ENCODE assay signal across 14 mouse cellular contexts in the genomic region with DNA sequence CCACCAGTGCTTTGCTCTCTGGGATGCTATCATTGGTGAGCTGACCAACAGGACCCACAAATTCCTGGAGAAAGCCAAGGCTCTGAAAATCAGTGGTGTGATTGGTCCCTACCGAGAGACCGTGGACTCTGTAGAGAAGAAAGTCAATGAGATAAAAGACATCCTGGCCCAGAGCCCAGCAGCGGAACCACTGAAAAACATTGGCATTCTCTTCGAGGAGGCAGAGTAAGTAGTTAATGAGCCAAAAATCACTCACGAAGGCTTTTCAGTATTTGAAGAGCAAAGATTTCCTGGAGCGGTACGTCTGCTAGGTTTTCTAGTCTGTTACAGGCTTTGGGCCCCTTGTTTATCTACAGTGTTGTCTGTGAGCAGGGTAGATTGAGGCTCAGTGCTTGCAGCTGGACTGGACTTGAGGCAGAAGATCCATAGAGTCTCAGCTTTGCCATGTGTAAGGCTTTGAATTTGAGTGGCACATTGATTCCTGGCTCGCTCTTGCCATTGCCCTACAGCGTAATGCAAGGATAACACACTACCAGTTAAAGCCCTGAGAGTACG. TPM values are rescaled to one million over a fixed set of nuclear protein-coding genes. Genes with fewer than 3 reads are reported as not detected.
DNase-seq lines count a peak whose midpoint lies in the region; ATAC-seq lines count a peak whose summit lies in the region.
"Had no signal": no experiment of that assay in that cellular context is flagged by ENCODE, and none has a peak within 500 bp of the region (broad histone marks: within the 10 kb centered on the region; RNA-seq: fewer than 3 reads in every experiment).

No protein-coding gene starts in this region.

- no peak overlapping the region for H3K4me2 ChIP-seq in heart, embryonic 14.5 days (ENCODE audit: low read length)

- H3K36me3 ChIP-seq in heart, embryonic 14.5 days (ENCODE audit: control insufficient read depth, insufficient read depth, low read length) = peaks cover 100% of the 10 kb centered on the region

- no peak overlapping the region for H3K9ac ChIP-seq in heart, embryonic 14.5 days (ENCODE audit: low read length)
- H3K9ac ChIP-seq: liver, embryonic 14.5 days had no signal

- H3K27me3 ChIP-seq in heart, embryonic 14.5 days (ENCODE audit: control insufficient read depth, insufficient read depth, low read length) = no peaks in the 10 kb centered on the region

- DNase-seq in adrenal gland, adult 2 months = peak; percentile 66
- no peak for DNase-seq in adrenal gland, postnatal 25 days
- no peak for DNase-seq in heart, postnatal 25 days (ENCODE audit: low spot score)
- DNase-seq in left cerebral cortex, postnatal 4 days = peak; percentile 67
- DNase-seq in left cerebral cortex, adult 11 months (ENCODE audit: low spot score) = no peak
- DNase-seq in brain, adult 2 months (ENCODE audit: low read depth, low spot score) = peak; percentile 33
- no peak for DNase-seq in thymus, adult 18-20 months
- DNase-seq: cerebellum, adult 11 months; embryo, embryonic 11 days; right cerebral cortex, postnatal 14 days; thymus, postnatal 25 days had no signal

- H3K27ac ChIP-seq in heart, embryonic 14.5 days (replicated peaks in 1 of 2; ENCODE audit: control insufficient read depth in 1 of 2, insufficient read depth in 1 of 2, low read depth in 2 of 2, low read length in 2 of 2) = peak overlapping the region; percentile 6 to 47
- H3K27ac ChIP-seq: liver, embryonic 14.5 days had no signal

- ATAC-seq in heart, embryonic 14.5 days (ENCODE audit: insufficient number of reproducible peaks, insufficient read depth, low FRiP score, low read depth) = no peak
- ATAC-seq: intestine, embryonic 16.5 days had no signal

- WGBS in heart, embryonic 14.5 days = 49% methylated on average over 10 of the region's 10 CpGs

- H3K4me3 ChIP-seq in heart, embryonic 14.5 days (ENCODE audit: control insufficient read depth in 1 of 2, insufficient read depth in 1 of 2, low read depth in 1 of 2, low read length in 2 of 2) = no peak overlapping the region

- intact Hi-C loops in heart, postnatal 25 days (cut with DNase I) = loop anchor here (5.0 kb wide), 1 partner anchor 151 kb away; no protein-coding TSS in a partner anchor
- intact Hi-C loops in left cerebral cortex, postnatal 4 days (cut with DNase I) = no loop called here

- H3K9me3 ChIP-seq in heart, embryonic 14.5 days (ENCODE audit: control insufficient read depth, low read length) = no peaks in the 10 kb centered on the region

- H3K4me1 ChIP-seq in heart, embryonic 14.5 days (ENCODE audit: control insufficient read depth in 2 of 2, insufficient read depth in 2 of 2, low read length in 2 of 2) = peaks cover 13 to 24% of the 10 kb centered on the region in 2 experiments

RNA-seq across cellular contexts. Expression of gene Dld, which starts 32.8 kb away (rescaled TPM):
- total RNA-seq in adrenal gland, adult 2 months (2021) = 100 to 1,000 TPM; 262 to 322 TPM
- 7.4 and 7.6 TPM in 2 replicates for polyA plus RNA-seq in adrenal gland, adult 2 months (2012; rRNA removed)
- total RNA-seq in adrenal gland, postnatal 25 days (2021) = 264 and 301 TPM in 2 replicates
- 214 and 224 TPM in 2 replicates for polyA plus RNA-seq in heart, embryonic 14.5 days (2014; fragmentation: Nextera tagmentation; extraction: Ambion mirVana)
- 100 to 1,000 TPM; 420 to 439 TPM for total RNA-seq in heart, postnatal 25 days (2021)
- 10 to 100 TPM; 86.5 to 94.7 TPM for total RNA-seq in left cerebral cortex, postnatal 4 days (2021)

RNA-seq across cellular contexts. Expression of gene Lamb1, which starts 53.5 kb away (rescaled TPM):
- 100 to 1,000 TPM; 129 to 147 TPM for total RNA-seq in adrenal gland, adult 2 months (2021)
- polyA plus RNA-seq in adrenal gland, adult 2 months (2012; rRNA removed) = 33.2 and 35.8 TPM in 2 replicates
- total RNA-seq in adrenal gland, postnatal 25 days (2021) = 133 and 138 TPM in 2 replicates
- polyA plus RNA-seq in heart, embryonic 14.5 days (2014; fragmentation: Nextera tagmentation; extraction: Ambion mirVana) = 96.3 and 101 TPM in 2 replicates
- 10 to 100 TPM; 87.5 to 89.2 TPM for total RNA-seq in heart, postnatal 25 days (2021)
- 10 to 100 TPM; 50.9 to 55.7 TPM for total RNA-seq in left cerebral cortex, postnatal 4 days (2021)

Comparison
In these comparisons a context has a peak if more than half of its experiments do, and no peak if none do; other contexts are left out.
1. DNase-seq: peak in adrenal gland, adult 2 months (single experiment), left cerebral cortex, postnatal 4 days (single experiment) and brain, adult 2 months (single experiment); none in adrenal gland, postnatal 25 days (single experiment), heart, postnatal 25 days (single experiment), left cerebral cortex, adult 11 months (single experiment) and thymus, adult 18-20 months (0 of 2).